Mouse (Mus musculus) kidney, adult 11 months (tissue): ENCODE results near the gene Fam83e.
A peak's percentile ranks its signal among the peaks of the same experiment; 100 is the strongest.

Experiments used
- DNase-seq: peaks from one replicate; pipeline ENCODE4 v3.0.0; 2022

Fam83e gene

GRCm38 (mm10) chr7:45702809-45703520 is 18.0 kb upstream of the Fam83e start:
- peak; percentile 42 for DNase-seq

- no peak for DNase-seq
These were observed 17.4 kb upstream of the Fam83e start for GRCm38 (mm10) chr7:45703521-45704033.

DNA sequence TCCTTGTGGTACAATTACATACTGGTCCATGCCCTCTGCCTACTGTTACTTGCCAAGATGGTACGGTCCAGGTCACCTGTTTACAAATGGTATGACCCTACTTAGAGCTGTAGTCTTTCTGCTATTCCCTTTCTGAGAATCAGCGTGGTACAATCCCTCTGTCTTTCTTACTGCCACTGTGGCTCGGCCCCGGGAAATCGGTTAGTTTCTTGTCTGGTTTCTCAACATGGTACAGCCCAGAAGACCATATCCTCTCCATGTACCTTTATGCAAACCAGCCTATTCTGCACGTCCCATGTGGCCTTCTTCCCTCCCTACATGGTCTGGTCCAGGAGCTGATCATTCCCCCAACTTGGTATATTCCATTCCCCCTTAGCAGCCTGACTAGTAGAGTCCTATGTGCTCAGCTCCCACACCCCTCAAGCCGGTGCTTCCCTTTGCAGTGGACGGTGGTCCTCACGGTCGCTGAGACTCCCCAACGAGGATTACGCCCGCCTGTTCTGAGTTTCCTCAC is 16.9 kb upstream of the Fam83e start:
- peak; percentile 86 for DNase-seq

- peak; percentile 100 for DNase-seq
These were observed 16.1 kb upstream of the Fam83e start, which contains the start of gene Dbp for GRCm38 (mm10) chr7:45704730-45705442. Gene Dbp, plus strand, starts transcription at chr7:45705088.

- no peak for DNase-seq
These were observed 15.6 kb upstream of the Fam83e start for GRCm38 (mm10) chr7:45705443-45705864.

DNA sequence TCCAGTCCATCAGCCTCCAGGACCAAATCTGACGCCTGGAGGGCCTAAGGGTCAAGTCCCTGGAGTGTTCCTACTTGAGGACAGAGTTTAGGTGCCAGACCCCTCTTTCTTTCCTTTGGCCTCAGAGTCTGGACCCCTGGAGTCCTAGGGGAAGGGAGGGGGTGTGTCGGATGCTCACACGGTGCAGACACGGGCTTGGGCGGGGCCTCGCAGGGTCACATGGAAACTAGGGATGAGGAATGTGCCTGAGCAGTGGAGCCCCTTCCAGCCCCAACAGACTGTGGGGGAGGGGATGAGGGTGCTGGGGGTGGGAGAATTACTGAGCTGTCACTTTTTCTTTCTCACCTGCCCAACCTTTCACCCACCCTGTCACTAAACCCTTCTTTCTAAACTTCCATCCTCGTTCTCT is 15.1 kb upstream of the Fam83e start:
- DNase-seq: peak; percentile 96

DNA sequence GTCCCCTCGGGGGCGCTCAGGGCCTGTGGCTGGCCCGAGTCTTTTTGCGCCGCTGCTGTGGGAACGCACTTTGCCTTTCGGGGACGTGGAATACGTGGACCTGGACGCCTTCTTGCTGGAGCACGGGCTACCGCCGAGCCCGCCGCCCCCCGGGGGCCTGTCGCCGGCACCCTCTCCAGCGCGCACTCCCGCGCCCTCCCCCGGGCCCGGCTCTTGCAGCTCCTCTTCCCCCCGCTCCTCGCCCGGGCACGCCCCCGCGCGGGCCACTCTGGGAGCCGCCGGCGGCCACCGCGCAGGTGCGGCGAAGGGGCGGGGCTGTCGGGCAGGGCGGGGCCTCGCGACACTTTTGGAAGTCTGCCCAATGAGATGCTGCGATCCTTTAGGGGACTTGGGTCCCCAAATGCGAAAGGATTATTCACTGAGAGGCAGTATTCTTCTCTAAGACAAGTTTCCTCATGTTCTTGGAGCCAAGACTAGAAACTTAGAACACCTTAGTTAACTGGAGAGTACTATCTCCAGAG is 14.2 kb upstream of the Fam83e start:
- DNase-seq: peak; percentile 92

DNA sequence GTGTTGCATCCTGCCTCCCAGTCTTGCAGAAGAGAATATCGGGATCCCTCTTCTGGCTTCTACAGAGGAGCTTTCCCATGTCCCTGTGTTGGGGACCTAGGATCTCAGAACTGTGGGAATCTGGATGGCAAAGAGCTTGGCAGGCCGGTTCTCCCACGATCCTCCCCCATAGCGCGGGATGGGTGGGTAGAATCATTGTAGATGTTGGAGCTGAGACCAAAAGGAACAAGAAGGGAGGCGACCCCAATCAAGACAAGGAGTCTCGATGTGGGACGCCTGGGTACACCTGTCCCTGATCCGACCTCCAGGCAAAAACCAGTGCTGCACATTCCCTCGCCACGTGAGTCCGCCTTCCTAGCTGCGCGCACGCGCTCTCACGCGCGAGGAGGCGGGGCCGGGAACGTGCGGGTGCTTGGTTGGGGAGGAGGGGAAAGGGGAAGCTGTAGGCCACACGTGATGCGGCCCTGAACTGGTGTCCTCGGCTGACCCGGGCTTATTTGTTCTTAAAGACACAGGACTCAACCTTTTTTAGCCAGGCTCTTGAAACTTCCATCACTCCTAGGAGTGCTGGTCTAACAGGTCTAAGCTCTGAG is 13.5 kb upstream of the Fam83e start:
- DNase-seq: peak; percentile 99

DNA sequence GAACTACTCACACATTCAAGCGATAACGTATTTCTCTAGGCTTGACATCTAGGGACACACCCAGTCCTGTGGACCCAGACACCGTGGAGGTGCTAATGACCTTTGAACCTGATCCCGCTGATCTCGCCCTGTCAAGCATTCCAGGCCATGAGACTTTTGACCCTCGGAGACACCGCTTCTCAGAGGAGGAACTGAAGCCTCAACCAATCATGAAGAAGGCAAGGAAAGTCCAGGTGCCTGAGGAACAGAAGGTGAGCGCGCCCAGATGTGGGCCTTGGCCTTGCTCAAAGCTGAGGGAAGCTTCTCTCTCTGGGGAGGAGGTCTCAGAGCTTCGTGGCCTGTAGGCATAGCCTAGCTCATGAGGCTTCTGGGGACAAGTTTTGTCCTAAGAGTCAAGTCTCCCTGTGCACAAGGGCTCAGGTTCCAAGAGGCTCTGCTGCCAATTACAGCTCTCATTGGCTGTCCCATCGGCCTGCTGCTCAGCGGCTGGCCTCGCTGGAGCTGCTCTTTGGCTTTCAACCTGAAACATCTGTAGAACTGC is 12.7 kb upstream of the Fam83e start:
- DNase-seq: peak; percentile 92

- DNase-seq: peak; percentile 59
These were observed 12.0 kb upstream of the Fam83e start for GRCm38 (mm10) chr7:45709036-45709435.

DNA sequence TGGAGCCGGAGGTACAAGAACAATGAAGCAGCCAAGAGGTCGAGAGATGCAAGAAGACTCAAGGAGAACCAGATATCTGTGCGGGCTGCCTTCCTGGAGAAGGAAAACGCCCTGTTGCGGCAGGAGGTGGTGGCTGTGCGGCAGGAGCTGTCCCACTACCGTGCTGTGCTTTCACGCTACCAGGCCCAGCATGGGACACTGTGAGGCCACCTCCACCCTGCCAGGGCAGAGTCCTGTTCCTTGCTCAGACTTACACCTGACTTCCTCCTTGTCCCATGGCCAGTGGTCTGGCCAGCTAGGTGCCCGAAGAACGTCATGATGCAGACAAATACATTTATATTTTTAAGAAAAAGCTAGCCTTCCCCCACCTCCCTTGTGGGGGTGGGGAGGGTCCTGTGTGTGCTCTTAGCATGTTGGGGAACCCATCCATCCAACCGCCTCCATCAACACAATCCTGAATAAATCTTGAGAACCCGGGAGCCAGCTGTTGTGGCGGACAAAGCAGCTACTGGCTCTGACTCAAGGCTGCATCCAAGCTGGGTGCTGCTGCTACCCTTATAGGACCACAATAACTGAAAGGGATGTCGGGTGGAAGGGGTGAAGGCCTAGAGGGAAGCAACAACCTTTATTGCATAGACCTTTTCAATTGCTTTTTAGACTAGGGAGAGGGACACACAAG is 11.2 kb upstream of the Fam83e start:
- DNase-seq: peak; percentile 48

DNA sequence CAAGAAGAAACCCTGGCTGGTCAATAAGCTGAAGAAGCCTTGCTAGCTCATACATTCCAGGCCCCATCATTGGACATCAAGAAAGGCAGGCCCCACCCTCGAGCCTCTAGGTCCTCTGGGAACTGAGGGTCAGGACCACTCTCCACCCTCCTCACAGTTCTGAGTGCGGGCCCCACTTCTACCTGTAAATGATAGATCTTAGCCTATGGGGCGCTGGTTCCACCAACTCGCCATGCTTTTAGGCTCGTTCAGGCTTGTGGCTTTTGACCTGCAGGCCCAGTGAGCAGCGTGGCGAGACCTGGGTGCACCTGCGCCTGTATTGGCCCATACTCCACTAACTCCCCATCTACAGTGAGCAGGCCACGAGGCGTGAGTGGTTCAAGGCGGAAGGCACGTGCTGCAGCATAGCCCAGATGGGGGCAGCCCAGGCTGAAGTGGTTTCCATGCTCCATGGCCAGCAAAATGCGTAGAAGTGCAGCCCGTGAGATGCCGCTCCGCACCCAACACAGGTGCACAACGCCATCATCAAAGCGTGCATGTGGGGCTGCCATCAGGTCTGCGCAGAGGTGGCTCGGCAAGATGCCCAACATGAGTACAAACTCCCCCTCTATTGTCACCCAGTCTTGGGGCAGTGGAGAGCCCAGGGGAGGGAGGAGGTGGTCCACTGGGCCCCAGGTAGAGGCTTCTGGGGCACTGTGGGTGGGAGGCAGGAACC is 10.4 kb upstream of the Fam83e start:
- peak; percentile 69 for DNase-seq

DNA sequence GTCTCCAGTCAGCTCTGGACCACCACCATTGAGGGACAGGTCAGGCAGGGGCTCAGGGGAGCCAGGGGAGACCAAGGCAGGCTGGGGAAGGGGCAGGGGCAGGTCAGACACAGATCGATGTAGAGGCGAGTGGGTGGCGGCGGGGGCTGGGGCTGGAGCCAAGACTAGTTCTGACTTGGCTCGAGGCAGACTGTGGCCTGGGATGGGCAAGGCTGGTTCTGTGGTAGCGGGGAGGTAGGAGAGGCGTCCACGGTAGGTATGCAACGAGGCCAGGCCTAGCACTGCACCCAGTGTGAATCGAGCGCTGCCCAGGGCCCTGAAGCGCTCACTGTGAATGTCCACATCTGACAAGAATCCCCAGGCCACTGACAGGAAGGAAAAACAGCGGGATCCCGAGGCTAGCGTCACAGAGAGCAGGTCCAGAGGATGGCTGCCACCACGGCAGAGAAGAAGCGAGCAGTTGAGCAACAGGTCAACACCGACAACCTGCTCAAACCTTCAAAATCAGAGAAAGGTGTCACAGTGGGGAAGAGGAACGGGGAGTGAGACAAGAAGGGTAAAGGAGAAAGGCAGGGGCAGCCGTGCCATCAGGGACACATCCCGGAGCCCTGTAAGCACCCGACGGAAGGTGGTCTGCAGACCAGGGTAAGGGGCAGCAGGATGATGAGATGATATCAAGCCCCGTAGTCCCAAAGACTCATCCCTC is 9.5 kb upstream of the Fam83e start:
- DNase-seq: peak; percentile 66

DNA sequence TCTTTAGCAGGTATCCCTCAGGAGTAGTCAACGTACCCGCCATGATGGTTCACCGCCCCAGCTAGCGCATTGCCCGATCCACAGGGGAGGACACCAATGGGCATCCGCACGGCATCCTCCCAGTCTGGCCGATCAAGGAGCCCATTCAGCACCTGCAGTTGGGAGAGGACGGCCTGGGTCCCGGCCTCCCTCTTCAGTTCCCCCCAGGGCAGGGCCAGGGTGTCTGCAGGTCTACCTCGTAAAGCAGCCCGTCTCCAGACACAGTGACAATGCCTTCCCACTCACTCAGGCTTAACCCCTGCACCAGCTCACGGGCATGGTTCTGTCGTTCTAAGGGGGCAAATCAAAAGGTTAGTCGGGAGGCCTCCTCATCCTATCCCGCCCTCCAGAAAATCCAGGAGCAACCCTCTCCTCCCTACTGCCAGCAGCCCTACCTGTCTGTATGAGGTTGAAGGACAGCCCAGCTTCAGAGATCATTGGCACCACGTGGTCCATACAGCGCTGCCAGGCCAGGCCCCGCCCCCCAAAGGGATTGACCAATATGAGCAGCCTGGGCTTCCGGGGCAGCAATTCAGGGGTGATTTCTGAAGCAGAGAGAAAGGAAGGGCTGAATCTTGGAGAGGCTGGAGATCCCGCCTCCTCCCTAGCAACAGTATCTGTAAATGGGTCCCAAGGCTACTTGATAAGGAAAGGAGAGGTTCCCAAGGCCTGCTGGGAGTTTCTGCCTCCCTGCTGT is 8.8 kb upstream of the Fam83e start:
- peak; percentile 96 for DNase-seq

- peak; percentile 67 for DNase-seq
These were observed 7.6 kb upstream of the Fam83e start for GRCm38 (mm10) chr7:45713396-45713795.

DNA sequence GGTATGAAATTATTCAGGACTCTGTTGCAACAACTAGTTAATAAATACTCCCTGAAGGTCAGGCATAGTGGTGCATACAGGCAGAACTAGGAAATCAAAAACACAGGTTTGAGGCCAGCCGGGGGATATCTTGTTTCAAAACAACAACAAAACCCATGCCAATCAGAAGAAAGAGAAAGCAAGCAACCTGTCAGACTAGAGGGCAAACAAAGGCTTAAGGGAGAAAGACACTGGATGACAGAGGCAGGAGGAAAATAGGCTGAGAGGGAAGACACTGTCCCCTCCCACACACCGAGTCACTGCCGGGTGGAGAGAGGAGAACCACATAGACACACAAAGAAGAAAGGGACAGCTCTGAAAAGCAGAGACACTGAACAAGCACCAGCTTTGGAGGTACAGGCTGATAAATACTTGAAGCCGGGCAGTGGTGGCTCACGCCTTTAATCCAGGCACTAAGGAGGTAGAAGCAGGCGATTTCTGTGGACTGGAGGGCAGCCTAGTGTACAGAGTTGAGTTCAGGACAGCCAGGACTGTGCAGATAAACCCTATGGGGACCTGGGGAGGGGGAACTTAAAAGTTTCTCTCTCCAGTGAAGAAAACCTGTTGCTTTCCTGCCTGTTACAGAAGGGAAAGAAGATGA is 7.0 kb upstream of the Fam83e start:
- peak; percentile 50 for DNase-seq

DNA sequence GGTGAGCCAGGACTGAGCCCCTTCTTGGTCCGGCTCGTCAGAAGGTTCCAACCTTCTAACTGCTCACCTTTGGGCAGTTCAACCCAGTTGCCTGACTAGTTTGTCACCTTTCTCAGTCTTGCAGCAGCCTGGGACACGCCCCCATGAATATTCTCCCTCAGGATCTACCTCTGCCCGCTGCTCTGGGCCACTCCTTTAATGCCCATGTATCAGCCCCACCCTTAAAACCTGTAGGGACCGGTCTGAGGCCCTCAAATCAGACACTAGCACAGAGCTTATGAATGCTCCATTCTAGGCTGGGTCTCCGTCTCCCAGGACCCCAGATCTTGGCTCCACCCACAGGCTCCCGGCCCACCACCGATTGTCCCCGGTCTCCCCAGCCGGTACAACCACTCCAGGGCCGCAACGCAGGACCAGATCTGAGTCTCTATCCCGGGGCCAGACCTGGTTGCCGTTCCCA is 6.4 kb upstream of the Fam83e start:
- DNase-seq: peak; percentile 85

GRCm38 (mm10) chr7:45715090-45715708 is 5.8 kb upstream of the Fam83e start, which contains the start of gene Rpl18:
Gene Rpl18, plus strand, starts transcription at chr7:45715457.
- peak; percentile 99 for DNase-seq
